Mouse (Mus musculus): Measurements from ENCODE around the gene Ccndbp1.

GRCm38 (mm10) chr2:121045653-121046052 lies 37.5 kb downstream of the Ccndbp1 start:
- no peak for TF ChIP-seq CTCF (conservative IDR thresholded peaks at IDR 0.05; ENCODE audit: low read length)
- TF ChIP-seq NANOG (IDR thresholded peaks at IDR 0.05; ENCODE audit: borderline replicate concordance, low read length), result peak; percentile 77; the same call in 1 of the 2 replicates
- no peak for TF ChIP-seq POU5F1 (IDR thresholded peaks at IDR 0.05; ENCODE audit: borderline replicate concordance, low read length)
